Mouse (Mus musculus): ENCODE results near the gene Phf1.

Phf1 gene

GRCm38 (mm10) chr17:26933885-26934827, 1.3 kb downstream of the Phf1 start:
- no peak for DNase-seq

GRCm38 (mm10) chr17:26935027-26935426, 2.2 kb downstream of the Phf1 start:
- no peak for DNase-seq

GRCm38 (mm10) chr17:26936453-26936852, 3.6 kb downstream of the Phf1 start:
- no peak for DNase-seq

GRCm38 (mm10) chr17:26936921-26937695, 4.3 kb downstream of the Phf1 start:
- no peak for DNase-seq

- DNase-seq = no peak
These were observed 5.2 kb downstream of the Phf1 start for GRCm38 (mm10) chr17:26937883-26938695.

GRCm38 (mm10) chr17:26938731-26939130, 5.9 kb downstream of the Phf1 start:
- DNase-seq = no peak

- DNase-seq = peak; percentile 100
These were observed 6.5 kb downstream of the Phf1 start, which contains the start of gene Cuta for GRCm38 (mm10) chr17:26939178-26939972. TSS of gene Cuta (minus strand) at chr17:26939569.

- DNase-seq = no peak
These were observed 7.1 kb downstream of the Phf1 start for GRCm38 (mm10) chr17:26939973-26940300.

- peak; percentile 68 for DNase-seq
These were observed 8.4 kb downstream of the Phf1 start, which contains the start of gene Syngap1 for GRCm38 (mm10) chr17:26941031-26941789. TSS of gene Syngap1 (plus strand) at chr17:26941253.

- peak; percentile 56 for DNase-seq
These were observed 9.2 kb downstream of the Phf1 start for GRCm38 (mm10) chr17:26941841-26942570.

- DNase-seq = no peak
These were observed 13.1 kb downstream of the Phf1 start for GRCm38 (mm10) chr17:26945824-26946495.

GRCm38 (mm10) chr17:26946567-26946966, 13.7 kb downstream of the Phf1 start:
- peak; percentile 77 for DNase-seq

GRCm38 (mm10) chr17:26947231-26948100, 14.6 kb downstream of the Phf1 start:
- no peak for DNase-seq

- peak; percentile 75 for DNase-seq
These were observed 15.6 kb downstream of the Phf1 start for GRCm38 (mm10) chr17:26948316-26949050.

- DNase-seq = peak; percentile 69
These were observed 16.3 kb downstream of the Phf1 start for GRCm38 (mm10) chr17:26949051-26949577.

GRCm38 (mm10) chr17:26949866-26950265, 17.0 kb downstream of the Phf1 start:
- no peak for DNase-seq

- no peak for DNase-seq
These were observed 17.9 kb downstream of the Phf1 start for GRCm38 (mm10) chr17:26950560-26951288.

Measured in retina, postnatal 1 day (tissue).